Mouse (Mus musculus) CD4-positive helper T cell, adult 2 months (primary cell): ENCODE results near the gene Olfr641.

Experiments
- DNase-seq: peaks from one replicate; pipeline ENCODE4 v3.0.0-alpha.2; 2012; ENCODE audit warnings: low read depth, missing footprints, low spot score

The Olfr641 gene

GRCm38 (mm10) chr7:104035145-104035544, at the start of gene Olfr641:
Gene Olfr641, plus strand, starts transcription at chr7:104035445.
- DNase-seq, result no peak

GRCm38 (mm10) chr7:103998446-103998845, 36.8 kb upstream of the Olfr641 start, which contains the start of gene Olfr638:
Gene Olfr638, plus strand, starts transcription at chr7:103998746.
- no peak for DNase-seq

GRCm38 (mm10) chr7:103999124-103999523, 36.1 kb upstream of the Olfr641 start:
- no peak for DNase-seq

DNA sequence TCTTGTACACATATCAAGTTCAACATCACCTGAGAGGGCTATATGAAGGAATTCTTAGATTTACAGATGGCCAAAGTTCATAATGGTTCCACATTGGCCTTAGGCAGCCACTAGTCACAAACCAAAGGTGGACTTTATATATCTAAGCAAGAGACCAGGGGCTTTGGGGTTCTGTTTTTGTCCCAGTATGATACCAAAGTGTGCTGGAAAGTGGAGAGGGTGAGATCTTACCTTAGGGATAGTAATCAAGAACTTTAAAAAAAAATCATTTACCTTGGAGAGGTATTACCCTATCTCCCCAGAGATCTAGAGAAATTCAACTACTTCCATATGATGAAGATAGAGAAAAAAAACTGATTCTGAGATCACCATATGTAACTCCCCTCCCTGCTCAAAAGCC, 18.0 kb upstream of the Olfr641 start, which contains the start of gene Olfr639:
Gene Olfr639, minus strand, starts transcription at position 101 of the 400 bp plus-strand sequence.
- no peak for DNase-seq

DNA sequence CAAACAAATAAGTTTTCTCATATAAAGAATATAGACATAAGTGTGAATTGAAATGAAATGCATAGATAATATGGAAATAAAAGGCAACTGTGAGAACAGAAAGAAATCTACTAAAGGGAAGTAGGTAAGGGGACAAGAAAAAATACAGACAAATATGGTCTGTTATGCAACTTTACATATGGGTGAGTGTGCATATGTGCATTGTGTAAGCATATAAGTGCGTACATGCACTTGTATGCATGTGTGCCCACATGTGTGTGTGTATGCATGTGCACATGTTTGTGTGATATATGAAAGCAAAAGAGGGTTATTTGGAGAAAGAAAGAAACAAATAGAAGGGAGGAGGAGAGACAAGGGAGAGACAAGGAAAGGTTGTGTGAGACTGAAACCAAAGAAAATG, 16.3 kb upstream of the Olfr641 start:
- DNase-seq, result no peak

- no peak for DNase-seq
These were observed 13.6 kb upstream of the Olfr641 start for GRCm38 (mm10) chr7:104021651-104022050.

- no peak for DNase-seq
These were observed 9.8 kb upstream of the Olfr641 start, which contains the start of gene Olfr640 for GRCm38 (mm10) chr7:104025473-104025872. Gene Olfr640, minus strand, starts transcription at chr7:104025573.

DNA sequence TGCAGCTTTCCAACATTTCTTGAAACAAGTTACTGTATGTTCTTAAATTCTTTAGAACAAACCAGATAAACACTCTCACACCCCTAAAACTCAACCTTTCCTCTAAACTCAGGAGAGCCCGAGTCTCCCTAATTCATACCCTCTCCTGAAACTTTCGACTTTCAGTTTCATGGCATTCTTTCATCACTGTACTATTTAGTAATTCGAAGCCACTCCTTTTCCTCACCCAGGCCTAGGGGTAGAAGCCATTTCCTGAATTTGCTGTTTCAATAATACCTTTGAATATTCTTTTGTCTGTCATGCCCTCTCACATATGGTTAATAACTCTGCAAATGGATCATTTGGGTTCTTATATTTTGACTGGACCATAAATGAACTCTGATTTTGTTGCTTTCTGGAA, 8.3 kb upstream of the Olfr641 start:
- no peak for DNase-seq

- DNase-seq, result no peak
These were observed 15.5 kb downstream of the Olfr641 start for GRCm38 (mm10) chr7:104050745-104051144.

DNA sequence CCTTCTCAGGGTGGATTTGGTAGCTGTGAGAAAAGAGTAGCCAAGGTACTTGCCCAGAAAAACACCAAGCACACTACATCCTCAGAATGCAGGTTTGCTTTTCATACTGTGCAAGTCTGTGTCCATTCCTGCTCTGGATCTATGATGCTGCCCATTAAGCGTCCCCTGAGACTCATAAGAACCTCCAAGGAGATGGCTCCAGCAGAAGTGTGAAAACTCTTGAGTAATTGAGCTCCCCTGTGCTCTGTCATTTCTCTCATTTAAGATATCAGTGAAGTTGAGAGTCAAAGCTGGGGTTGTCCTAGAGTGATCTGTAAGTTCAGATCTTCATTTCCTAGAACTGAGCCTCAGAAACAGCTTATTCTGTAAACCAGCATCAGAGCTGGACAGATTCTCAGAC, 17.3 kb downstream of the Olfr641 start, which contains the start of gene Olfr642:
Gene Olfr642, minus strand, starts transcription at position 101 of the 400 bp plus-strand sequence.
- DNase-seq, result no peak

DNA sequence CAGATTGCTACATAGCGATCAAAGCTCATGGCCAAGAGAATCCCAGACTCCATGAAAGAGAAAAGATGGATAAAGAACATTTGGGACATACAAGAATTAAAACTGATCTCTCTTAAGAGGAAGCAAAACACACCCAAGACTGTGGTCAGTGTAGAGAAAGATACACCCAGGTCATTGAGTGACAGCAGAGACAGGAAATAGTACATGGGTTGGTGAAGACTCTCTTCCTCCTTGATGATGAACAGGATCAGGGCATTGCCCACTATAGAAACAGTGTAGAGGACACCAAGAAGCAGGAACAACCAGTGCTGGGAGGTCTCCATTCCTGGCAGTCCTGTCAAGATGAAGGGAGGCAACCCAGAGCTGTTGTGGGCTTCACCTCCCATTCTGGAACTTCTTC, 24.0 kb downstream of the Olfr641 start:
- no peak for DNase-seq

DNA sequence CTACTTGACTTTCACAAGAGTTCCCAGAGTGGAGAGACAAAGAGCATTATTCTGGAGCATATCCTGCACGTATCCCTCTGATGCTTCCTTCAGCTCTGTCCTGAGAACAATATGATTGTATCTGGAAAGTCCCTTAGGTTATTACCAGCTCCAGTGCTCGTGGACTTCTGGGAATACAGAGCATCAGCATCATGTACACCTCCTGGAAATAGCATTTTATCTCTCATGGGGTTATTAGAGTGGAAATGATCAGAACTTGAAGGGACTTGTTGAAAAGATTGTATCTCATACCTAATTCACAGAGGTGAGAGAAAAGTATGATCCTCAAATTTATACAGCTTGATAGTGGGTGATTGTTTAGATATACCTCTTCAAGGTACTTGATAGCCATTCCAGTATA, 26.1 kb downstream of the Olfr641 start, which contains the start of gene 4930516K23Rik:
Gene 4930516K23Rik, minus strand, starts transcription at position 101 of the 400 bp plus-strand sequence.
- no peak for DNase-seq

- DNase-seq, result no peak
These were observed 36.5 kb downstream of the Olfr641 start, which contains the start of gene Olfr644 for GRCm38 (mm10) chr7:104071769-104072168. Gene Olfr644, minus strand, starts transcription at chr7:104071869.

DNA sequence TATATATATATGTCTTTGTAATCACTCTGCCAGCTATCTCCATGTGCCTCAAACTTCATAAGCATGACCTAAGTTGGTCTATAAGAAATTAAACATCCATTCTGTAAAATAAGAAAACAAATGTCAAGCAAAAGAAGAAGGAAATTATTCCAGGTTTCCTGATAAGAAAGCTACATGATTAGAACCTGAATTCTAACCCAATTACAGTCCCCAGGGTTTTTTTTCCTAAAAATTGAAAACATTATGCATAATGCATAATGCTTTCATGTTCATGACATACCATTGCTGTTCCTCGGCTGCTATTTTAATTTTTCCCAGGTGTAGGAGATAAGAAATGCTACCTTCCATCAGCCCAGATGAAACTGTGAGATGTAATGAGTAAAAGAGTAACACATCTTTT, 50.1 kb downstream of the Olfr641 start, which contains the start of gene Olfr645:
Gene Olfr645, minus strand, starts transcription at position 101 of the 400 bp plus-strand sequence.
- no peak for DNase-seq
